In genomic region chr1:54194954-54195305, GRCm38 (mm10) we compare ENCODE assay signal across 8 mouse cellular contexts. TPM values are rescaled to one million over a fixed set of nuclear protein-coding genes. Genes with fewer than 3 reads are reported as not detected.
A peak's percentile ranks its signal among the peaks of the same experiment; 100 is the strongest.
DNase-seq lines count a peak whose midpoint lies in the region; ATAC-seq and TF ChIP-seq lines count a peak whose summit lies in the region.

Hecw2 (minus strand) TSS chr1:54195168.

- no peaks in the 10 kb centered on the region for H3K9me3 ChIP-seq in lung, embryonic 15.5 days
- no peaks in the 10 kb centered on the region for H3K9me3 ChIP-seq in intestine, embryonic 14.5 days (ENCODE audit: control insufficient read depth, low read length)
- H3K9me3 ChIP-seq in limb, embryonic 11.5 days (ENCODE audit: control insufficient read depth, low read length) = no peaks in the 10 kb centered on the region

- peak within 1 kb of the TSS; percentile 33; the same call in 1 of the 2 replicates for H3K27ac ChIP-seq in lung, embryonic 15.5 days
- H3K27ac ChIP-seq in gastrocnemius, adult 2 months = peak within 1 kb of the TSS; percentile 74
- peak within 1 kb of the TSS; percentile 69 for H3K27ac ChIP-seq in intestine, embryonic 14.5 days (ENCODE audit: low read depth)
- H3K27ac ChIP-seq in limb, embryonic 11.5 days (replicated peaks; ENCODE audit: low read depth, low read length) = no peak within 1 kb of the TSS

- peak within 1 kb of the TSS; percentile 92 for H3K4me2 ChIP-seq in lung, embryonic 15.5 days
- H3K4me2 ChIP-seq in intestine, embryonic 14.5 days (ENCODE audit: low read length) = peak within 1 kb of the TSS; percentile 71
- peak within 1 kb of the TSS; percentile 81 for H3K4me2 ChIP-seq in limb, embryonic 11.5 days (ENCODE audit: low read depth, severe bottlenecking)

- no peaks in the 10 kb centered on the region for H3K36me3 ChIP-seq in lung, embryonic 15.5 days
- no peaks in the 10 kb centered on the region for H3K36me3 ChIP-seq in intestine, embryonic 14.5 days (ENCODE audit: control insufficient read depth, insufficient read depth, low read length)
- no peaks in the 10 kb centered on the region for H3K36me3 ChIP-seq in limb, embryonic 11.5 days (ENCODE audit: control insufficient read depth, insufficient read depth, low read length)

- peak; percentile 78; the same call in 1 of the 2 replicates for ATAC-seq in lung, embryonic 15.5 days (ENCODE audit: borderline replicate concordance, extremely low read depth, low FRiP score, low TSS enrichment)
- ATAC-seq in intestine, embryonic 14.5 days (replicated peaks; ENCODE audit: low FRiP score, low TSS enrichment, low read depth) = peak; percentile 86
- peak; percentile 72 for ATAC-seq in limb, embryonic 11.5 days (ENCODE audit: insufficient number of reproducible peaks, low FRiP score, low TSS enrichment, low read depth)
- no peak for ATAC-seq in erythroid progenitor cell, adult 5-6 weeks (replicated peaks; ENCODE audit: low FRiP score, poor library complexity, severe bottlenecking)

- no peak for TF ChIP-seq CTCF in gastrocnemius, adult 2 months (IDR thresholded peaks at IDR 0.05)

- no peak for DNase-seq in lung, postnatal 25 days (ENCODE audit: low spot score)
- peak; percentile 41 to 60 for DNase-seq in cerebellum, postnatal 4 days (ENCODE audit: low spot score in 2 of 2)
- peak; percentile 61 for DNase-seq in gastrocnemius, adult 2 months
- peak; percentile 84 for DNase-seq in intestine, embryonic 14.5 days (ENCODE audit: low spot score)
- no peak for DNase-seq in limb, embryonic 11.5 days (ENCODE audit: low spot score)
- DNase-seq in neural tube, embryonic 10.5 days (ENCODE audit: extremely low spot score, low spot score) = peak; percentile 80

- intact Hi-C loops in gastrocnemius, adult 2 months (cut with DNase I) = no loop called here

- peak within 1 kb of the TSS; percentile 57 for H3K9ac ChIP-seq in lung, embryonic 15.5 days
- peak within 1 kb of the TSS; percentile 71 for H3K9ac ChIP-seq in intestine, embryonic 14.5 days (ENCODE audit: low read length)
- peak within 1 kb of the TSS; percentile 79 for H3K9ac ChIP-seq in limb, embryonic 11.5 days (ENCODE audit: low read length)

- H3K27me3 ChIP-seq in lung, embryonic 15.5 days = peaks cover 11% of the 10 kb centered on the region
- H3K27me3 ChIP-seq in intestine, embryonic 14.5 days (replicated peaks; ENCODE audit: control insufficient read depth, insufficient read depth, low read length) = 0 out of 2 replicates have a peak, but pooled peaks cover 14% of the 10 kb centered on the region
- H3K27me3 ChIP-seq in limb, embryonic 11.5 days (ENCODE audit: control insufficient read depth, insufficient read depth, low read length) = no peaks in the 10 kb centered on the region

- H3K4me1 ChIP-seq in lung, embryonic 15.5 days = peaks cover 8% of the 10 kb centered on the region
- peaks cover 3% of the 10 kb centered on the region; the same call in 1 of the 2 replicates for H3K4me1 ChIP-seq in intestine, embryonic 14.5 days (replicated peaks; ENCODE audit: control insufficient read depth, insufficient read depth, low read length)
- H3K4me1 ChIP-seq in limb, embryonic 11.5 days (ENCODE audit: control insufficient read depth, insufficient read depth, low read length) = no peaks in the 10 kb centered on the region

- peak within 1 kb of the TSS; percentile 76 for H3K4me3 ChIP-seq in lung, embryonic 15.5 days
- H3K4me3 ChIP-seq in gastrocnemius, adult 2 months = peak within 1 kb of the TSS; percentile 81
- H3K4me3 ChIP-seq in intestine, embryonic 14.5 days (ENCODE audit: low read depth, low read length) = peak within 1 kb of the TSS; percentile 77
- peak within 1 kb of the TSS; percentile 71 for H3K4me3 ChIP-seq in limb, embryonic 11.5 days (ENCODE audit: low read depth, low read length)

- under 1% methylated on average over 35 of the region's 38 CpGs for WGBS in lung, embryonic 15.5 days
- WGBS in intestine, embryonic 14.5 days = under 1% methylated on average over 38 of the region's 38 CpGs
- under 1% methylated on average over 31 of the region's 38 CpGs for WGBS in limb, embryonic 11.5 days

RNA-seq across cellular contexts. Expression of gene Hecw2, which starts in this region (rescaled TPM):
- polyA plus RNA-seq in lung, embryonic 15.5 days (2015; fragmentation: Nextera tagmentation; extraction: Ambion mirVana) = 4.3 and 5.5 TPM in 2 replicates
- total RNA-seq in gastrocnemius, adult 2 months (2021) = 1 to 10 TPM; 5.1 to 7.9 TPM
- 1.6 and 2.2 TPM in 2 replicates for polyA plus RNA-seq in intestine, embryonic 14.5 days (2014; fragmentation: Nextera tagmentation; extraction: Ambion mirVana)
- 1.7 and 1.9 TPM in 2 replicates for polyA plus RNA-seq in limb, embryonic 11.5 days (2014; fragmentation: Nextera tagmentation; extraction: Ambion mirVana)
- total RNA-seq in erythroid progenitor cell, adult 5-6 weeks (2015; ENCODE audit: low replicate concordance) = not detected in 2 replicates
- not detected in 2 replicates for total RNA-seq in erythroid progenitor cell, adult 5-6 weeks (2017; ENCODE audit: low replicate concordance)

Comparison
In these comparisons a context has a peak if more than half of its experiments do, and no peak if none do; other contexts are left out.
1. RNA of gene Hecw2 (total RNA-seq): 5.1 to 7.9 TPM in gastrocnemius, adult 2 months; not detected in erythroid progenitor cell, adult 5-6 weeks; every median in the first group is over 4 times any median in the second.
2. DNase-seq: peak in cerebellum, postnatal 4 days (2 of 2), gastrocnemius, adult 2 months (single experiment), intestine, embryonic 14.5 days (single experiment) and neural tube, embryonic 10.5 days (single experiment); none in lung, postnatal 25 days (single experiment) and limb, embryonic 11.5 days (single experiment).
3. Peak in every context shown above with its lines, with median percentiles within 50 percentile points of each other: H3K4me2 ChIP-seq, H3K4me3 ChIP-seq and H3K9ac ChIP-seq.